Mouse (Mus musculus) brain, embryonic 14.5 days (tissue): ENCODE measurements around the gene Ptch1.

Experiments used
- CTCF ChIP-seq: fragments of 200-500 bp; IDR thresholded peaks from 2 replicates; pipeline ENCODE4 v1.5.1; 2012; ENCODE audit warnings: inconsistent platforms, mild to moderate bottlenecking, moderate library complexity, borderline replicate concordance; ENCODE audit not compliant: insufficient read depth, insufficient read length; ENCODE audit errors: extremely low read depth
- POLR2A ChIP-seq: fragments of 200-500 bp; IDR thresholded peaks from 2 replicates; pipeline ENCODE4 v1.6.1; 2012; ENCODE audit warnings: mild to moderate bottlenecking, inconsistent platforms, borderline replicate concordance; ENCODE audit not compliant: poor library complexity, insufficient read depth, insufficient read length, severe bottlenecking; ENCODE audit errors: extremely low read depth

DNA sequence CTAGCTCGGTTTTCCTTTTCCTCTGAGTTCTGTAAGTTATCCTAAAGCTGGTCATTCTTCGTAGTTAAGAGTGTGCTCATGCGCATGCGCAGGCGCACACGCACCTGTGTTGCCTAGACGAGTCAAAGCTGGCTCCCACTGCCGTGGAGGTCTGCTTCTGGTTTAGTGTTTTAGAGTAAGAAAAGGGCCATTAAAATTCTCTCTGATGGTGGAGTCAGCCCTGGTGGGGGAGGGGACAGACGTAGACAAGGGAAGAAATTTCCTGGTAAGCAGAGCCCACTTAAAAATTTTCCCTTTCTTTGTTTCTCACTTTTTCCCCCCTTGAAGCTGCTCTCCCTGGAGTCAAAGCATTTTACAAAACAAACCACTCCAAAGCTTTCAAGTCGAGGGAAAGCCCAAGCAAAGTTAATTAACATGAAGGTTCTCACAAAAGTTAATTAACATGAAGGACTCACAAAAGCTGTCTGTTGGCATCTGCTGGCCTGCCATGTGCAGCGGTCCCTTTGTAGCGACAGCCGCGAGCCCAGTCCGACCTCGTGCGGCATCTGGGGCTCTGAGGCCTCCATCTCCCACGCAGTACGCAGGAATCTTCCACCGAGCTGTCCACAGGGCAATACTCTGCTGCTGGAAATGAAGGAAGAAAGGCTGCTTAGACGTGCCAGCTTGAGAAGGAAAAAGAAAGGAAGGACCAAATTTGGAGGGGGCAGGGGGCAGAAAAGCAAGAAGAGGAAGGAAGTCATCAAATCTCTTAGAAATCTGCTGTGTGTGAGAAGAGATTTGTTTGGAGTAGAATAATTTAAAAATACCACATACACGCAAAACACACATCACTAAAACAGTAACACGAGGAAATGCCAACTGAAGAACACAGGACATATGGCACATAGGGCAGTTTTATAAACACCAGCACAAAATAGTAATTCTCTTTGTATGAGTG, 76.5 kb downstream of the Ptch1 start, which contains the start of gene Fancc:
- TF ChIP-seq POLR2A (no peak), CTCF (no peak)
